Mouse (Mus musculus): ENCODE measurements around the gene Rps6ka5.

Gene Rps6ka5

DNA sequence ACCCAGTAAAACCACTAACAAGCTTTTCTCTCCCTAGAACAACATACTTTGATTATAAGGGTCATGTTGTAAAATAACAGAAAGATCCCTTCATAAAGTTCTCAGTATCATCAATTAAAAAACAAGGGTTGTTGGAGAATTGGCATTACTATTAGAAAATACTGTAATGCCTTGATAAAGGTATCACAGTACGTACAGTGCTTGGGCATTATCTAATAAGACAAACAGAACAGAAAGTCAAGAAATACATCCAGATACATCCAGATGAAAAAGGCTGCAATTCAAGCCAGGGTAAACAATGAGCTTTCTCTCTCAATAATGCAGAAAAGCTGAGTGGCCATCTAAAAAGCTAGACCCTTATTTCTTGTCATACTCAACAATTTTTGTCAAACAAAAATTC is 84.8 kb downstream of the Rps6ka5 start:
- no peak for DNase-seq

DNA sequence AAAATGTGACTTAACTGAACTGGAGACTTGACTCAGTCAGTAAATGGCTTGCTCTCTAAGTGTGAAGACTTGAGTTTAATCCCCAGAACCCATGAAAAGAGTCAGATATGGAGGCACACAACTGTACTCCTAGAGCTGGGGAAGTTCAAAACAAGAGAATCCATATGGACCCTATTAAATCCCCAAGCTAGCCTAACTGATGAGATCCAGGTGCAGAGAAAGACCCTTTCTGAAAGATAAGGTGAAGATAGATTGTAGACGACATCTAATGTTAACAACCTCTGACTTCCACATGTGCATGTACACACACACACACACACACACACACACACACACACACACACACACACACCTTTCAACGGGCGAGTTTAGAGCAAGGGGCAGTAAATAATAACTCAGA is 86.1 kb downstream of the Rps6ka5 start:
- DNase-seq: no peak

DNA sequence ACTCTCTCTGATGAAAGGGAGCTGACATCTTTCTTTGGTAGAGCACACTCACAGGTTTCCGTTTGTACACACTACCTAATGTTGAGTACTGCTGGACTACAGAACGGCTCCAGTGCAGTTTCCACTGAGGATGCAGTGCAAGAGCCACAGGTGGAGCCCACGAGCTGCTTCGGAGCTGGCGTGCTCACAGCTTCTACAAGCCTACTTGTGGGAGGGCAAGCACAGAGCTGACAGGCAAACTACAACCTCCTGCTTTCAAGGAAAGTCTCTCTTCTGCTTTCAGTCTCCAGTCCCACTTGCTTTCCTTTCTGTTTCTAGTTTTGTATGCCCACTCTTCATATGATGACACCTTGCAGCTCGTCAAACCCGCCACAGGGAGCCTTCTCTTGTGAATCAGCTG is 87.1 kb downstream of the Rps6ka5 start:
- DNase-seq: peak; percentile 42 to 68

DNA sequence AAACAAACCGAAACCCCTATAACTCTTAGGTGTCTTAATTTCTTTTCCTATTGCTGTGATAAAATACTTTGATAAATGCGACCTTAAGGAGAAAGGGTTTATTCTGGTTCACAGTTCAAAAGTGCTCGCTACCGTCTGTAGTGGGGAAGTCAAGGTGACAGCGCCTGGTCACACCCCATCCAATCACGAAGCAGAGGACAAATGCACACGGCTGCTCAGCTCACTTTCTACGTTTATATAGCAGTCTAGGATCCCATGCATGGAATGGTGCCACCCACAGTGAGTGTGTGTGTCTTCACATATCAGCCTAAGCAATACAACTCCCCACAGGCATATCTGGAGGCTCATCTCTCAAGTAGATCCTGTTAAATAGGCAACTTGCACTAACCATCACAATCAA is 88.9 kb downstream of the Rps6ka5 start:
- DNase-seq: no peak

DNA sequence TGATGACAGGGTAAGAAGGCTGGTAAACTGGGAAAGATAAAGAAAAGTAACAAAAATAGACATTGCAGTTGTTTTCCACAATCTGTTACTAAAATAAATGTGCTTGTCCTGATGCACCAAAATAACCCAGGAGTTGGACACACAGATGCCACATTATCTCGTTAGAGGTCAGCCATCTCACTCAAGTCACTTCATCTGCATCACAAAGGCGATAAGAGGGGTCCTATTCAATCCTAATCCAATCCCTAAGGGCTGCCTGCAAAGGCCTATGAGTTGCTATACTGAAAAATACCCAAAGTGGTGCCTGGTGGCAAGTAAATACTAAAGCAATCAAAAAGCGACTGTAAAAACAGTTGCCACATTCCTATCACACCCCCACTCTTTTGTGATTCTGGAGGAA is 90.0 kb downstream of the Rps6ka5 start:
- no peak for DNase-seq

DNA sequence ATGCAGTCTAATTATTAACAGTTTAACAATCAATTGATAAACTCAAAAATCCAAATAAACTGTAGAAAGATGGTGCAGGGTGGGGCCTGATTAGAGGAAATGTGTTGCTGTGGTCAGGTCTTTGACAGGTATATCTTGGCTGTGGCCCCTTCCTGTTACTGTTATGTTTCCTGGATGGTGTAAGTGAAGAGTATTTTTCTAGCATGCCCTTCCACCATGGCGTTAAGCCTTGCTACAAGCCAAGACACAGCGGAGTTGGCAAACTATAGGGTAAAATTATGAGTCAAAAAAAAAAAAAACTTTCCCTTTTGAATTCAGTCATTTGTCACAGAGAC is 90.5 kb downstream of the Rps6ka5 start:
- no peak for DNase-seq

DNA sequence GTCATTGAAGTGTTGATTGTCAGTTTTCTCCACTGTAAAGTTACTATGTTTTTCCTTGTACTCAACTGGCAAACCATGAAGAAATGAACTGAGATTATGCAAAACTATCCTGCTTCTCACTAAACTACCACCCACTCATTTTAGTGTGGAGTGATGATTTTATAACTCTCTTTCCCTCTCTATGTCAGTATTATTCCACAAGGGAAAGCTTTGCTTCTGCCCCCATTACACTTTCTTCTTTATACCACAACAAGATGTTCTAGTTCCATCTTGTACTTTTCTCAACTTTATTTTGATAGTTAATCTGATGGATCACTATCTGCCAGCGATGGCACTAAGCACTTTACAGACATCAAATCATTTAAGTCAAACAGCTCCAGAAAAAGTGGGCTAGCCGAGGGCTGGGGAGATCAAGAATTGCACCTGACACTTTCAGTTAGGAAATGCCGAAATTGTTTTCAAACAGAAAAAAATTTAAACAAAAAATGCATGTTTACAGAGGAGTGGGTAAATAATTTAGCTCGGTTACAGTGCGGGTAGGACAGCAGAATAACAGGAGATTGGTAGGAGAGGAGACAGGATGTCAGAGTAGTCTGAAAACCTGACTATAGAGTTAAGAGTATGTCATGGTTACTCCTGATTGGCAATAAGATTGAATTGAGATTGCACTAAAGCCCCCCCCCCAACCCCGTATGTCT is 91.0 kb downstream of the Rps6ka5 start:
- no peak for DNase-seq

DNA sequence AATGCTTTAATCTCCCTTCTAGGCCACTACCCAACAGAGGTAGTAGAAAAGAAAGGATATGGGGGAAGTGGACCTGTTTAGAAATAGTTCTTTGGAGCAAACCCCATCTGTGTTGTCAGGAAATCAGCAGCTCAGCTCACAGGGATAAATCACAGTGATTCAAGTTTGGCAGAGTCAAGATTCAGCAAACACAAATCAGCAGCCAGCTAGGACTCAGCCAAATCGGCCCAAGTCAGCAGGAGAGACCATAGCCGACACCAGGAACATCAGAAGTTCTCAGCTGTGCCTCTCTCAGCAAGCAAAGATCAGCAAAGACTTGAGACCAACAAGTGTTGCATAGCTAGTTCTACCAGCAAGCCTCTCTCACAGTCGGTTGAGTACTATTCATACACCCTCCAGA is 93.6 kb downstream of the Rps6ka5 start:
- DNase-seq: peak; percentile 29 to 33

DNA sequence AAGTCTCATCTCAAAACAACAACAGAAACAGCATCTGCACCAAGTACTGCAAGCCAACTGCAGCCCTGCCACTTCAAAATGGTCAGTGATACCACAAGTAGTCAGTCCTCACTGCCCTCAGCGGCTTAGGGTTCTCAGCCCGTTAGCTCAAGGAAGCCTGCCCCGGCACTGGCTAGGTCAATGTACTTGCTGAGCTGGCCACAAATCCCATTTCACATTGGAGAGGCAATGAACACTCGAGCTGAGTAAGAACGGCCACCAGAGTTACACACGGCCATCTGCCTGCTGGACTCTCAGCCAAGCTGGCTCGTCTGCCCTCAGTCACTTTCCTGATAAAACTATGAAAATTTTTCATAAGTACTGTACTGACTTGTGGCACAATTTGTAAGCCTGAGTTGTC is 95.5 kb downstream of the Rps6ka5 start:
- DNase-seq: peak; percentile 65 to 74

DNA sequence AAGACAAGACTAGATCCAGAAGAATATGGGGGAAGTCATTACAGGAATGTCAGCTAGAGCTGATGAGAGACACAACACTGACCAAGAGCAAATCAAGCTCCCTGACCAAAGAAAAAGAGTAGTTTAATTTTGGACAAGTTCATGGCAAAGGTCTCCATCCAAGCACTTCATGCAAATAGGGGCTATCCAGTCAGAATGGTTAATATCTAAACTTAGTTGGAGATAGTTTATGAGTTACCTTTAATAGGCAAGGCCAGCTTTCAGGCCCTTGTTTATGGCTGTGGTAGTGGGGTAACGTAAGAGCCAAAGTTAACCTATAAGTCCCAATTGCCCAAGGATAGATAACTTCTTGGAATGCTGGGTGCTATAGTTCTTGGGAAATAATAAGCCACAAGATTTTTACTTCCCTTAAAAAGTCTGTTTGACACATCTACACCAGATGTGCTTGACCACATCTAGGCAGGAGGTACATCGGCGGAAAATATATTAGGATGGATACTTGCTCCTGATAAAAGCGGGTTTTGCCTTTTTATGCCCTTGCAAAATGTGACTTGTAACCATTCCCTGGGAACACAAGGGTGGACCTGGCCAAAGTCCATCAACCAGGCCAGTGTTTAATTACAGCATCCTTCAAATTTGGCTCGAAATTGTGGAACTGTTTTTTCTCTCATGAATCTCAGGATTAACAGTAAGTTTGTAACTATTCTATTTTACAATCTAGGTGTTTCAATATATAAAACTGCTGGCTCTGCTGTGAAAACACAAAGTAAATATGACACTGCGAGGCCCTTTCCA is 97.5 kb downstream of the Rps6ka5 start:
- DNase-seq: peak in 1 of 2 experiments; percentile 60

DNA sequence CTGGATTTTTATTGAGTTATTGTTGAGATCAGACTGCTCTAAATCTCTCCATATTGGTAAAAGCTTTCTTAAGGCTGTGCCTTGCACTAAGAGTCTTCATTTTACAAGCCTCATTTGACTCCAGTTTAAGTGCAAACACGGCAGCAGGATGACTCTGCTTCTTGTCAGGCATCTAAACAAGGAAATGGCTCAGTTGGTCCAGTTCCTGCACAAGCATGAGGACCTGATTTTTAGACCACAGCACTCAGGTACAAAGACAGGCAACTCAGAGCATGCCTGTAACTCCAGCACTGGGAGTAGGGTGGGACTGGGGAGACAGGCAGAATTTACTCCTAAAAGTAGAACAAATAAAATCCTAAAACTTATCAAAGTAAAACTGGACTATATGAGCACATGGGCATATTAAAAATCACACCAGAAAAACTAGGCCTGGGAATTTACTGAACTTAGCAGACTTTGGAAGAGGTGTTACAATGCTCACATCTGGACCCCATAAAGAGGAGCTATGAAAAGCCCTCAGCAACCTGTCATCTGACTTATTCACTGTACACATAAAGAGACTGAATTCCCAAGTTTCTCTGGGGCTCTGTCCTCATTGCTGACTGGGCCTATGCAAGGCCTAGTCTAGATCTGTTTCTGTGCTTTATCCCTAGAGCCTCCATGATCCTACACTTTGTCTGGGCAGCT is 99.6 kb downstream of the Rps6ka5 start:
- DNase-seq: no peak

DNA sequence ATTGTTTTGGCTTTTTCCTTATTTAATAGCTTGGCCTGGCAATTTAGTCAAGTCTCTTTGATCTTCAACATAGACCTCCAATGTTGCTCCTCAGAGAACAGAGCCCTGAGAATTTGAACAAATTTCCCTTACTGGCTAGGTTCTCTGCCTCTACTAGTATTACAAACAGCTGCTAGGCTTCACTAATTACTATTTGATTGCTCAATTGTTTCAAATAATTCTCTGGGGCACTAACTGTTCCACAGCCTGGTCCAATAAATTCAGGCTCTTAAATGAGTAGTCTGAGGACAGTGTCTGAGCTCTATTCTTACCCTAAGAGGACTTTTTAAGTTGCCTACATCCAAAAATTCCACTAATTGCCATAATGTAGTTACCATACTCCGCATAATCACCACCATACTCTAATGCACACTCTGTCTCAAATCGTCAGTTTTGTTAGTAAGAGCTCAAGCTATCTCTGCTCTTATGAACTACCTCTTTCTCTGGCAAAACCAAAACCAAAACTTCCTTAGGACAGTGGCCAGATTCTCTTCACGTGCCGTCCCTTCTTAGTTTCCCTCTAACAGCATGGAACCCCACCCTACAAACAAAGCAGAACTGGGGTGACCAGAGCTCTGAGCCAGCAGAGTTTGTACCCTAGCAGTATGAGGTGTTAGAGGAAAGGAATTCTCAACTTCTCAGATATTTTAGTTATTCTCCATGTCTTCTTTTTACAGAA is 100.4 kb downstream of the Rps6ka5 start:
- DNase-seq: no peak

DNA sequence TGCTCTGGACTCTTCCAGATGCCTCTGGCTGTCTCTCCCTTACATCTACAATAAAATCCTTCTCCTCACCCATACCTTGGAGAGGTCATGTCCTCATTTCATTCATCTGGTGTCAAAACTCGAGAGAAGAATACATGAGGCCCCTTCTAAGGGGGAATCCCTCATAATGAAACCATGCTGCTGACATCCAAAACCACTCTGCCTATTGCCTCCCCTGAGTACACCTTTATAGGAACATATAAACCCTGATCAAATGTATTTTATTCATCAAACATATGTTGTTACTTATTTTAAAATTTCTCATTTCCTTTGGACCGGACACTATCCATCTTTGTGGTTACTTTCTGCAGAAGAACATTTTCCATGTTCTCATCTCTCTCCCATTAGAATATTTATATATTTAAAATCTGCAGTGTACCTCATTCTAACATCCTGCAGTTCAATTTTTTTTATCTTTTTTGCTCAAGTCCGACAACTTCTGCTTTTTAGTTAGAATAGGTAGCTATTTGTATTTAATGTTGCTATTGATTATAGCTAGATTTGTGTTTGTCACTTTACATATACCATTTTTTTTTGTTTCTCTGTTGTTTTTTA is 101.8 kb downstream of the Rps6ka5 start:
- no peak for DNase-seq

DNA sequence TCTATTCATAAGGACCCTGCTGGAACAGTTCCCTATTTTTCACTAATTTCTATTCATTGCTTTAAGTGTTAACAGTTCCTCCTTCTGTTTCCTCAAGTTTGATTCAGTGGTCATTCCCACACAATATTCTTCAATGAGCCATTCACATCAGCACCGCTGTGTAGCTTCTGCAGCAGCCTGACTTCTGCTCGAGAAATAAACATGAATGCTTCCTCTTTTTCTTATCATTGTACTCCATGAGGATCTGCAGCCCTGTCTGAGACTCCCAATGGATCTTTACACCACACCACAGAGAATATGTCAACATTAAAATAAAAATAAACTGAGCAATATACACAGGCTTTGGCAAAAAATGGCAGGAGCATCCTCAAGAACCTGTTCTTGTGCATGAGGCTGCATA is 111.5 kb downstream of the Rps6ka5 start:
- no peak for DNase-seq

DNA sequence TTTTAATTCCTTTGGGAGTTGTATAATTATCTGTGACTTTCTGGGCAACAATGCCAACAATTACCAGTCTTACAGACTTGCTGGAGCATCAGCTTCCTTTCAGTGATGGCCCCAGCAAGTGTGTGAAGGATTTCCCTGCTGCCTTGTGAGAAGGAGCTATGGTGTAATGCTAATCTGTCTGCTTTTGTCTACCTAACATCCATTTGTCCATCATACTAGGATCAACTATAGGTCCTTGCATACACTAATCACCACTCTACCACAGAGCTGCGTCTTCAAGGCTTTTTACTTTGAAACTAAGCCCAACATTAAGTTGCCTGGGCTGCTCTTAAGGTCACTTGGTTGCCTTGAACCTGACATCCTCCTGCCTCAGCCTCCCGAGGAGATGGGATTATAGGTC is 112.9 kb downstream of the Rps6ka5 start:
- DNase-seq: no peak

DNA sequence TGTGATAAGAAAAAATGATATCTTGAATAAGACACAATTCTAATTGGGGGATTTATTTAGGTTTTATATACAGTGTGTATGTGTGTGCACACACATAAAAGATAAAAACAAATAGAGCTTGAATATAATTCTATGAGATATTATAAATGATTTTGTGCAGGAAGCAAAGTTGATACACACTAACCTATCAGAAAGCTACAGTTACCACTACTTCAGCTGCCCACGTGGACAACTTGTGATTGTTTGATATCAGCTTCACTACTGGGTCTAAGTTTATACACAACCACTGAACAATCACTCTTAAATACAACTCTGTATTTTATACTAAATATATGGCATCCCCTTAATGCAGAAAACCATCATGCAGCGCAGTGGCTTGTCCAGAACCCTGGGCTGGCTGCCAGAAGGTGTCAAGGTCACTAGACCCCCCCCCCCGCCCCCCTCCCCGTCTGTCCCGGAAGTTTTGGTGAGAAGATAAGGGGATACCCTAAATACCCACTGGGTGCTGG is 113.5 kb downstream of the Rps6ka5 start:
- no peak for DNase-seq

DNA sequence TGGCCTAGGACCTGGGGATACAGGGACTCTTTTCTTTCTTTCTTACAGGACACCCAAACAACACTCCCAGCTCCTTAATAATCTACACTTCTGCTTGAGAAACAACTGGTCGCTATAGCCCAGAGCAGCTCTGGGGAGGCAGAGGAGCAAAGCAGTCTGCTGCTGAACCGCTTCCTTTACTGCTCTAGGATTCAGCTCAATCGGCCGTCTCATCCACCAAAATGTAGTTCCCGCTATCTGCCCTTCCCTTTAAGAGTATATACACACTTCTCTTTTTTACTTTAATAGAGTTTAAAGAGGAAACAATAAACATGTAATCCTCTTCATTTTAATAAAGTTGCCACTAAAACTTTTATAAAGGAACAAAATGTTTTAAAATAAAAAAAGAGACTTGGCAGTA is 117.0 kb downstream of the Rps6ka5 start:
- DNase-seq: no peak

DNA sequence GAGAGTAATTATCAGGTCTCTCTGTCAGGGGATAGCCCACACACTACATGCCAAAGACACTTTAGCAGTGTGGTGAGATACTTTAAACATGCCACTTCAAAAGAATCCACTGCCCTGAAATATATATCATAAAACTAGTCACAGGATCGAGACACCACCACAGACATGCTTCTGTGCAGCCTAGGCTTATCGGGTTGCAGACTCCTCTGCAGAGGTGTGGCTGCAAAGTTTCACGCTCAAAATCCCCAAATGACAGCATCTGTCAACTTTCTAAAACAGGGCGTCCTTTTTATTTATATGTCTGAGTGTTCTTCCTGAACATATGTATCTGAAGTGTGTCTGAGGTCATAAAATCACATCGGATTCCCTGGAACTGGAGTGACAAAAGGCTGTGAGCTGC is 117.7 kb downstream of the Rps6ka5 start:
- DNase-seq: no peak

DNA sequence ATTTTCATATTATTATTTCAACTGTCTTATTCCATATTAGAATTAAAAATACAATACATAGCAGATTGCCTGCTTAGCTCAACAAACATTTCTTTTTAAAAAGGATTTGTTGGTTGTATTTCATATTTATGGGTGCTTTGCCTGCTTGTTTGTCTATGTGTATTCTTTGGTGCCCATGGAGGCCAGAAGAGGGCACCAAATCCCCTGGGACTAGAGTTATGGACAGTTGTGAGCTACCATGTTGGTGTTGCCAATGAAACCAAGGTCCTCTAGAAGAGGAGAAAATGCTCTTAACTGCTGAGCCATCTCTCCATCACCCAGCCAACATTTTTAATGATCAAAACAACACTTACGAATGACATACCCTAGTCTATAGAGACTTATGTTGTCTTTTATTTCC is 120.0 kb downstream of the Rps6ka5 start:
- DNase-seq: peak in 1 of 2 experiments; percentile 46

DNA sequence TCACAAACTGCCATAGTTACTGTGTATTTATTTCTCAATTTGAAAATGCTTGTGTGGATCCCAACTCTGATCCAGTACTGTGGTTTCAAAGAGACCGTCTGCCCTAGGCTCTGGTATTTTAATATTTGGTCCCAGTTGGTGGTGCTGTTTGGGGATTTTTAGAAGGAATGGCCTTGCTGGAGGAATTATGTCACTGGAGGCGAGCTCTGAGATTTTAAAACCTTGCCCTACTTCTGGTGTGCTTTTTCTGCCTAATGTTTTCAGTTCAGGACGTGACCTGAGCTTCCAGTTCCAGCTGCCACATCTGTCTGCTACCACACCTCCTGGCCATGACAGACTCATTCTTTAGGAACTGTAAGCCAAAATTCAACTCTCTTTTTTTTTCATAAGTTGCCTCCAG is 121.2 kb downstream of the Rps6ka5 start:
- DNase-seq: no peak

DNA sequence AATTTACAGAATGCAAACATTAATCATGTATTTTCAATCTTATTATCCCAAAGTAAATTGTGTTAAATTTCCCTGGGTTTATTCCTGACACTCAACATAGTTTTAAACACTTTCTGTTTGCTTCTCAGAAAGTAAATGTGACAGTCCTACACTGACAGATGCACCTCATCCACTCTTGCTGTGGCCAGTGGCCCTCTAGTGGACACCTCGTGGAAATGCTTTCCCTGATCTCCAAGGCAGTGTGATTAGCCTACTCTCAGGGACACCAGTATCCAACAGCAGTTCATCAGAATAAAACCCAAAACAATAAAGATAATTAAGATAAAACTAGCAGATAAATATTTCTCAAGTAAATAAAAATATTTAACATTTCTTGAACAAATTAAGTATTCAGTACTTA is 122.2 kb downstream of the Rps6ka5 start:
- peak; percentile 44 to 70 for DNase-seq

DNA sequence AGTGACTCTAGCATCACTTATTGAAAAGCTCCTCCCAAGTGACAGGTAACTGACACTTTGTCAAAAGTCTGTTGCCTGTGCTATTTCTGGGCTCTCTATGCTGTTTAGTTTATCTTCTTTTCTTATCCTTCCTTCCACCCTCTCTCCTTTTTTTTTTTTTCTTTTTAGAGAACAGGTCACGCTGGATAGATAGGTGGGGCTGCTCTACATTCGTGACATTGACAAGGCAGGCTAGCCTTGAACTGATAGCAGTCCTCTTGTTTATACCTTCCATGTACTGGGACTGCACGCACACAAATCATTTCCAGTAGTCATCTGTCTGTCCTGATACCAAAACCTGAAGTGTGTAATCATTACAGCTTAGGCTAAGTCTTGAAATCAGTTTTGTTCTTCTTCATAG is 132.1 kb downstream of the Rps6ka5 start:
- DNase-seq: no peak

DNA sequence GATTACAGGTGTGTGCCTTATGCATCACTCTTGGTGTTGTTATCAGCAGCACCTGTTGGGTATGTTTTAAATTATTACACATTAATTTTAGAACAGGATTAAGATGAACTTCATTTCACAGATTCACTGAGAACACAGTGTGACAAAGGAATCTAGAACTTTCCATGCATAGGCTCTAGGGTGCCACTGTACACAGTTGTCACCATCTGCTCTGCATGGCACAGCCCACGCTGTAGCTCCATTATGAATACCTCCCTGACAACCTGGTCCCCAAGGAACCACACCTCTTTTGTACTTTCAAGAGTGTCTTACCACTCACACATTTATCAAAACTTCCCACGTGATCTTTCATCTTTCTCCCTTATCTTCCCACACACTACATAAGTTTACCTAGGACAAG is 140.2 kb downstream of the Rps6ka5 start:
- no peak for DNase-seq

Data from cerebellum, postnatal 25 days (tissue).